ENCODE assay signal across 19 mouse cellular contexts in the genomic region with DNA sequence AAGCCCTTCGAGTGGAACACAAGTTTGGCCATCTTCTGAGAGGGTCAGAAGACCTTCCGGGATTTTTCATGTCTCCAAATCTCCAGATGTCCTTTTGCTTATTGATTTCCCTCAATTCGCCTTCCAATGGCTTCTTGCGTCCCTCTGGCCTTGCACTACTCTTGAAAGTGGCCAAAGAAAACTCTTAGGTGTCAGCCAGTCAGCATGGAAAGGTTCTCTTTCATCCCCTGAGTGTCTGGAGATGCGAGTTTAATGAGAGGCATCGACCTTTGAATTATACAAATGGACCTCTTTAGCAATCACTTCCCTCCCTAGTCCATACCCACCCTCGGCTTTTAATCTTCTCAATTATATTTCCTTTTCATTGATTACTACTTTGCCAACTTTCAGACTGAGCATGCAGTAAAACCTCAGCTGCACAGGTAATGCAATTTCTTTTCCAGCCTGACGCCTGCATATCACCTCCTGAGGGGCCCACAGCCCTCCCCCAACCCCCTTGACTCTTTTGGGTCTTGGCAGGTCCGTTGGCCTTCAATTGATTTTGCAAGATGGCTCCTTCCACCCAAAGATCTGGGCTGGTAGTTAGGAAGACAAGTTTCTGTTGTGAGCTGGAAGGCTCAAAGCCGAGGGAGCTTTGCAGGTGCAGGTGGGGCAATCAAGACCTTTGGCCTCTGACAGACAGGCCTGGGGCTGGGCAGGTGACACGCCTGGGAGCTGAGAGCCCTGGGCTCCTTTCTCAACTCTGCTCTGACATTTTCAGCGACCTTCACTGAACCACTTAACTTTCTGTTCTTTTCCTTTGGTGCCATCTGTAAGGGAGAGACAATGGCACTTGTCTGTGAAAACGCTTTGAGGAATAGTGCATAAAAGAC.
DNase-seq lines count a peak whose midpoint lies in the region; ATAC-seq and TF ChIP-seq lines count a peak whose summit lies in the region.
"Had no signal": no experiment of that assay in that cellular context is flagged by ENCODE, and none has a peak within 500 bp of the region (broad histone marks: within the 10 kb centered on the region; RNA-seq: fewer than 3 reads in every experiment).

No protein-coding gene starts in this region.

- no peak overlapping the region for H3K4me2 ChIP-seq in hindbrain, embryonic 12.5 days (replicated peaks)
- no peak overlapping the region for H3K4me2 ChIP-seq in embryonic facial prominence, embryonic 15.5 days (replicated peaks)
- no peak overlapping the region for H3K4me2 ChIP-seq in limb, embryonic 13.5 days (replicated peaks)
- H3K4me2 ChIP-seq: heart, embryonic 15.5 days; midbrain, embryonic 13.5 days; stomach, embryonic 15.5 days had no signal

- ATAC-seq in hindbrain, embryonic 12.5 days (ENCODE audit: low FRiP score): no peak
- ATAC-seq in embryonic facial prominence, embryonic 15.5 days (ENCODE audit: insufficient number of reproducible peaks, low FRiP score, low TSS enrichment, low read depth): no peak
- no peak for ATAC-seq in limb, embryonic 13.5 days (ENCODE audit: low FRiP score, low read depth)
- ATAC-seq: midbrain, embryonic 13.5 days had no signal

- peaks cover 38% of the 10 kb centered on the region for H3K4me1 ChIP-seq in hindbrain, embryonic 10.5 days (replicated peaks)
- peaks cover 17% of the 10 kb centered on the region for H3K4me1 ChIP-seq in hindbrain, embryonic 12.5 days
- peaks cover 47% of the 10 kb centered on the region for H3K4me1 ChIP-seq in embryonic facial prominence, embryonic 10.5 days
- peaks cover 46% of the 10 kb centered on the region for H3K4me1 ChIP-seq in embryonic facial prominence, embryonic 15.5 days
- H3K4me1 ChIP-seq in limb, embryonic 13.5 days: peaks cover 60% of the 10 kb centered on the region

- no peaks in the 10 kb centered on the region for H3K9me3 ChIP-seq in hindbrain, embryonic 10.5 days
- no peaks in the 10 kb centered on the region for H3K9me3 ChIP-seq in hindbrain, embryonic 12.5 days (replicated peaks)
- H3K9me3 ChIP-seq in embryonic facial prominence, embryonic 10.5 days: peaks cover 4% of the 10 kb centered on the region; the same call in 1 of the 2 replicates
- H3K9me3 ChIP-seq in embryonic facial prominence, embryonic 15.5 days (replicated peaks): no peaks in the 10 kb centered on the region
- H3K9me3 ChIP-seq in limb, embryonic 13.5 days: no peaks in the 10 kb centered on the region
- H3K9me3 ChIP-seq: heart, embryonic 15.5 days; midbrain, embryonic 13.5 days; stomach, embryonic 15.5 days had no signal

- H3K9ac ChIP-seq in hindbrain, embryonic 12.5 days: no peak overlapping the region
- H3K9ac ChIP-seq in embryonic facial prominence, embryonic 15.5 days: no peak overlapping the region
- no peak overlapping the region for H3K9ac ChIP-seq in limb, embryonic 13.5 days
- H3K9ac ChIP-seq: heart, embryonic 15.5 days; midbrain, embryonic 13.5 days; stomach, embryonic 15.5 days had no signal

- no peak overlapping the region for H3K4me3 ChIP-seq in hindbrain, embryonic 10.5 days
- no peak overlapping the region for H3K4me3 ChIP-seq in hindbrain, embryonic 12.5 days
- no peak overlapping the region for H3K4me3 ChIP-seq in embryonic facial prominence, embryonic 10.5 days
- H3K4me3 ChIP-seq in embryonic facial prominence, embryonic 15.5 days (replicated peaks): no peak overlapping the region
- H3K4me3 ChIP-seq in limb, embryonic 13.5 days: no peak overlapping the region
- no peak overlapping the region for H3K4me3 ChIP-seq in left cerebral cortex, adult 2 months
- H3K4me3 ChIP-seq: gastrocnemius, adult 2 months; heart, adult 2 months; heart, embryonic 15.5 days; midbrain, embryonic 13.5 days; stomach, embryonic 15.5 days had no signal

- intact Hi-C loops in left cerebral cortex, adult 2 months (cut with DNase I): no loop called here

- DNase-seq in hindbrain, embryonic 10.5 days (ENCODE audit: low spot score): no peak
- DNase-seq in embryonic facial prominence, embryonic 10.5 days (ENCODE audit: low spot score): no peak
- no peak for DNase-seq in cerebellum, adult 9-10 months
- no peak for DNase-seq in left cerebral cortex, adult 2 months (ENCODE audit: extremely low spot score in 1 of 2, low spot score in 2 of 2)
- DNase-seq: cerebellum, adult 2 months; gastrocnemius, adult 2 months; heart, adult 2 months; layer of hippocampus, postnatal 36 days; left cerebral cortex, postnatal 4 days; lung, postnatal 10 days; thymus, adult 18-20 months had no signal

- WGBS in hindbrain, embryonic 10.5 days: 81% methylated on average over 13 of the region's 13 CpGs
- 79% methylated on average over 13 of the region's 13 CpGs for WGBS in hindbrain, embryonic 12.5 days
- WGBS in embryonic facial prominence, embryonic 10.5 days: 76% methylated on average over 13 of the region's 13 CpGs
- WGBS in embryonic facial prominence, embryonic 15.5 days: 77% methylated on average over 13 of the region's 13 CpGs
- 69% methylated on average over 13 of the region's 13 CpGs for WGBS in limb, embryonic 13.5 days

- H3K27ac ChIP-seq in hindbrain, embryonic 10.5 days: 0 out of 2 replicates have a peak overlapping the region, but pooled peaks have one; percentile 29
- H3K27ac ChIP-seq in hindbrain, embryonic 12.5 days: no peak overlapping the region
- H3K27ac ChIP-seq in embryonic facial prominence, embryonic 10.5 days (replicated peaks): peak overlapping the region; percentile 80
- H3K27ac ChIP-seq in embryonic facial prominence, embryonic 15.5 days (replicated peaks): peak overlapping the region; percentile 71
- peak overlapping the region; percentile 78 for H3K27ac ChIP-seq in limb, embryonic 13.5 days
- no peak overlapping the region for H3K27ac ChIP-seq in left cerebral cortex, adult 2 months
- H3K27ac ChIP-seq: gastrocnemius, adult 2 months; heart, adult 2 months; kidney, postnatal 0 days; midbrain, embryonic 13.5 days; stomach, embryonic 15.5 days had no signal

- no peaks in the 10 kb centered on the region for H3K36me3 ChIP-seq in hindbrain, embryonic 10.5 days
- H3K36me3 ChIP-seq in hindbrain, embryonic 12.5 days: no peaks in the 10 kb centered on the region
- no peaks in the 10 kb centered on the region for H3K36me3 ChIP-seq in embryonic facial prominence, embryonic 10.5 days (replicated peaks)
- no peaks in the 10 kb centered on the region for H3K36me3 ChIP-seq in embryonic facial prominence, embryonic 15.5 days
- H3K36me3 ChIP-seq in limb, embryonic 13.5 days: no peaks in the 10 kb centered on the region
- H3K36me3 ChIP-seq: heart, embryonic 15.5 days; midbrain, embryonic 13.5 days; stomach, embryonic 15.5 days had no signal

- no peak for TF ChIP-seq CTCF in left cerebral cortex, adult 2 months (IDR thresholded peaks at IDR 0.05)

- no peaks in the 10 kb centered on the region for H3K27me3 ChIP-seq in hindbrain, embryonic 10.5 days (ENCODE audit: insufficient read depth, poor library complexity, severe bottlenecking)
- no peaks in the 10 kb centered on the region for H3K27me3 ChIP-seq in hindbrain, embryonic 12.5 days
- H3K27me3 ChIP-seq in embryonic facial prominence, embryonic 10.5 days (replicated peaks; ENCODE audit: low read depth, poor library complexity, severe bottlenecking): no peaks in the 10 kb centered on the region
- no peaks in the 10 kb centered on the region for H3K27me3 ChIP-seq in embryonic facial prominence, embryonic 15.5 days
- H3K27me3 ChIP-seq in limb, embryonic 13.5 days: no peaks in the 10 kb centered on the region
- H3K27me3 ChIP-seq: CH12.LX; heart, embryonic 15.5 days; midbrain, embryonic 13.5 days; stomach, embryonic 15.5 days had no signal

Comparison
In these comparisons a context has a peak if more than half of its experiments do, and no peak if none do; other contexts are left out.
1. H3K27ac ChIP-seq: peak in hindbrain, embryonic 10.5 days (single experiment), embryonic facial prominence, embryonic 10.5 days (single experiment), embryonic facial prominence, embryonic 15.5 days (single experiment) and limb, embryonic 13.5 days (single experiment); none in hindbrain, embryonic 12.5 days (single experiment) and left cerebral cortex, adult 2 months (single experiment).